Mouse (Mus musculus) limb, embryonic 10.5 days (tissue): ENCODE measurements around the gene Clip3. TPM values are rescaled to one million over a fixed set of nuclear protein-coding genes. Genes with fewer than 3 reads are reported as not detected.

Experiments
- DNase-seq: peaks from one replicate; pipeline ENCODE4 v3.0.0-alpha.2; 2017; ENCODE audit warnings: low spot score
- H3K27ac ChIP-seq: fragments of 300-500 bp; sonication (generic); 2 replicates; pipeline ENCODE4 v1.5.1; 2016; ENCODE audit warnings: mild to moderate bottlenecking
- H3K27me3 ChIP-seq: fragments of 300-500 bp; sonication (generic); 2 replicates; pipeline ENCODE4 v1.6.1; 2016; ENCODE audit warnings: low read depth, mild to moderate bottlenecking; ENCODE audit not compliant: poor library complexity, severe bottlenecking
- H3K36me3 ChIP-seq: fragments of 300-500 bp; sonication (generic); 2 replicates; pipeline ENCODE4 v1.6.1; 2016; ENCODE audit warnings: mild to moderate bottlenecking, moderate library complexity
- H3K4me1 ChIP-seq: fragments of 300-500 bp; sonication (generic); 2 replicates; pipeline ENCODE4 v1.6.1; 2016
- H3K4me3 ChIP-seq: fragments of 300-500 bp; sonication (generic); 2 replicates; pipeline ENCODE4 v1.5.1; 2016; ENCODE audit warnings: mild to moderate bottlenecking, moderate library complexity
- H3K9me3 ChIP-seq: fragments of 300-500 bp; sonication (generic); replicated peaks from 2 replicates; pipeline ENCODE4 v1.6.1; 2016; ENCODE audit warnings: mild to moderate bottlenecking
- WGBS: fragments of 180-500 bp; shearing (Covaris S2); methylation state at CpG from one replicate; pipeline ENCODE4 v1.1.7; 2016; 5-methylcytosine and 5-hydroxymethylcytosine counted together
- polyA plus RNA-seq: library from polyadenylated mRNA; unstranded; fragments of >200 nt; fragmentation: Nextera tagmentation; extraction: Ambion mirVana; gene quantifications from 2 replicates; pipeline ENCODE4 v1.2.1, GENCODE M21; 2016

Gene Clip3
- polyA plus RNA-seq = 37.8 and 51.7 TPM in 2 replicates

- peak within 1 kb of the TSS; percentile 91 for H3K27ac ChIP-seq
- WGBS = 8% methylated on average over 35 of the region's 35 CpGs
- peak; percentile 85 for DNase-seq
- H3K9me3 ChIP-seq = no peaks in the 10 kb centered on the region
- H3K4me1 ChIP-seq = peaks cover 21% of the 10 kb centered on the region
- peak within 1 kb of the TSS; percentile 77 for H3K4me3 ChIP-seq
- H3K27me3 ChIP-seq = peaks cover 6% of the 10 kb centered on the region; the same call in 1 of the 2 replicates
- H3K36me3 ChIP-seq = peaks cover 37% of the 10 kb centered on the region
Observed at GRCm38 (mm10) chr7:30291215-30292131, at the start of gene Clip3. TSS of gene Clip3 (plus strand) at chr7:30291728.

- WGBS = 89% methylated on average over 12 of the region's 12 CpGs
- no peak overlapping the region for H3K27ac ChIP-seq
- H3K27me3 ChIP-seq = no peaks in the 10 kb centered on the region
- no peak for DNase-seq
- H3K4me1 ChIP-seq = no peaks in the 10 kb centered on the region
- peaks cover 74% of the 10 kb centered on the region for H3K36me3 ChIP-seq
- no peak overlapping the region for H3K4me3 ChIP-seq
- no peaks in the 10 kb centered on the region for H3K9me3 ChIP-seq
Observed at GRCm38 (mm10) chr7:30251956-30252954, 39.3 kb upstream of the Clip3 start.

GRCm38 (mm10) chr7:30265041-30265440 lies 26.5 kb upstream of the Clip3 start:
- Histone ChIP-seq H3K9me3 (no peaks in the 10 kb centered on the region), H3K4me1 (no peaks in the 10 kb centered on the region), H3K36me3 (peaks cover 82% of the 10 kb centered on the region), H3K4me3 (no peak overlapping the region), H3K27ac (no peak overlapping the region), H3K27me3 (no peaks in the 10 kb centered on the region)
- no peak for DNase-seq
- 79% methylated on average over 2 of the region's 2 CpGs for WGBS

- WGBS = 95% methylated on average over 5 of the region's 5 CpGs
- no peaks in the 10 kb centered on the region for H3K4me1 ChIP-seq
- H3K27ac ChIP-seq = no peak overlapping the region
- H3K36me3 ChIP-seq = peaks cover 83% of the 10 kb centered on the region
- no peaks in the 10 kb centered on the region for H3K27me3 ChIP-seq
- no peak overlapping the region for H3K4me3 ChIP-seq
- no peaks in the 10 kb centered on the region for H3K9me3 ChIP-seq
- DNase-seq = no peak
Observed at GRCm38 (mm10) chr7:30265531-30265930, 26.0 kb upstream of the Clip3 start.

GRCm38 (mm10) chr7:30265935-30266334 lies 25.6 kb upstream of the Clip3 start:
- DNase-seq = no peak
- no peaks in the 10 kb centered on the region for H3K9me3 ChIP-seq
- H3K36me3 ChIP-seq = peaks cover 85% of the 10 kb centered on the region
- no peaks in the 10 kb centered on the region for H3K27me3 ChIP-seq
- no peak overlapping the region for H3K27ac ChIP-seq
- WGBS = 90% methylated on average over 7 of the region's 7 CpGs
- no peaks in the 10 kb centered on the region for H3K4me1 ChIP-seq
- H3K4me3 ChIP-seq = no peak overlapping the region

- no peak for DNase-seq
- H3K27me3 ChIP-seq = no peaks in the 10 kb centered on the region
- no peak overlapping the region for H3K4me3 ChIP-seq
- no peaks in the 10 kb centered on the region for H3K9me3 ChIP-seq
- H3K27ac ChIP-seq = no peak overlapping the region
- peaks cover 85% of the 10 kb centered on the region for H3K36me3 ChIP-seq
- no peaks in the 10 kb centered on the region for H3K4me1 ChIP-seq
- WGBS = 89% methylated on average over 3 of the region's 3 CpGs
Observed at GRCm38 (mm10) chr7:30266780-30267179, 24.7 kb upstream of the Clip3 start.

GRCm38 (mm10) chr7:30269641-30270040 lies 21.9 kb upstream of the Clip3 start:
- H3K36me3 ChIP-seq = peaks cover 70% of the 10 kb centered on the region
- H3K4me1 ChIP-seq = no peaks in the 10 kb centered on the region; the same call in 1 of the 2 replicates
- H3K4me3 ChIP-seq = no peak overlapping the region
- WGBS = 88% methylated on average over 4 of the region's 4 CpGs
- H3K27ac ChIP-seq = no peak overlapping the region
- H3K9me3 ChIP-seq = no peaks in the 10 kb centered on the region
- no peak for DNase-seq
- H3K27me3 ChIP-seq = no peaks in the 10 kb centered on the region

GRCm38 (mm10) chr7:30274383-30274782 lies 17.1 kb upstream of the Clip3 start:
- Histone ChIP-seq H3K36me3 (peaks cover 28% of the 10 kb centered on the region), H3K4me1 (peaks cover 10% of the 10 kb centered on the region), H3K4me3 (no peak overlapping the region), H3K27ac (no peak overlapping the region), H3K9me3 (no peaks in the 10 kb centered on the region), H3K27me3 (no peaks in the 10 kb centered on the region)
- DNase-seq = no peak
- 68% methylated on average over 6 of the region's 6 CpGs for WGBS

GRCm38 (mm10) chr7:30278911-30279310 lies 12.6 kb upstream of the Clip3 start:
- Histone ChIP-seq H3K4me1 (peaks cover 22% of the 10 kb centered on the region), H3K27me3 (no peaks in the 10 kb centered on the region), H3K27ac (no peak overlapping the region), H3K9me3 (no peaks in the 10 kb centered on the region), H3K4me3 (peak overlapping the region; percentile 86; the same call in 1 of the 2 replicates), H3K36me3 (no peaks in the 10 kb centered on the region)
- DNase-seq = no peak
- 62% methylated on average over 2 of the region's 2 CpGs for WGBS

- H3K27me3 ChIP-seq = no peaks in the 10 kb centered on the region
Observed at GRCm38 (mm10) chr7:30279536-30279935, 12.0 kb upstream of the Clip3 start.

GRCm38 (mm10) chr7:30279951-30280669 lies 11.4 kb upstream of the Clip3 start, which contains the start of the genes Thap8 and Wdr62:
TSS of gene Thap8 (plus strand) at chr7:30280094.
TSS of gene Wdr62 (minus strand) at chr7:30280419.
- H3K27me3 ChIP-seq = no peaks in the 10 kb centered on the region
- under 1% methylated on average over 49 of the region's 49 CpGs for WGBS
- peak; percentile 92 for DNase-seq
- H3K4me1 ChIP-seq = peaks cover 19% of the 10 kb centered on the region
- no peaks in the 10 kb centered on the region for H3K36me3 ChIP-seq
- H3K4me3 ChIP-seq = peak within 1 kb of the TSS; percentile 86
- no peaks in the 10 kb centered on the region for H3K9me3 ChIP-seq
- peak within 1 kb of the TSS; percentile 88 for H3K27ac ChIP-seq

More at GRCm38 (mm10) chr7:30279536-30279935, 12.0 kb upstream of the Clip3 start:
- peaks cover 22% of the 10 kb centered on the region for H3K4me1 ChIP-seq
- under 1% methylated on average over 6 of the region's 6 CpGs for WGBS
- no peaks in the 10 kb centered on the region for H3K36me3 ChIP-seq
- H3K9me3 ChIP-seq = no peaks in the 10 kb centered on the region
- peak overlapping the region; percentile 86 for H3K4me3 ChIP-seq
- DNase-seq = no peak
- peak overlapping the region; percentile 88 for H3K27ac ChIP-seq

GRCm38 (mm10) chr7:30280670-30281138 lies 10.8 kb upstream of the Clip3 start:
- no peaks in the 10 kb centered on the region for H3K9me3 ChIP-seq
- peak overlapping the region; percentile 88 for H3K27ac ChIP-seq
- peak overlapping the region; percentile 86 for H3K4me3 ChIP-seq
- H3K27me3 ChIP-seq = 0 out of 2 replicates have a peak, but pooled peaks cover 1% of the 10 kb centered on the region
- under 1% methylated on average over 20 of the region's 20 CpGs for WGBS
- peak; percentile 80 for DNase-seq
- peaks cover 18% of the 10 kb centered on the region for H3K4me1 ChIP-seq
- no peaks in the 10 kb centered on the region for H3K36me3 ChIP-seq
